Mouse (Mus musculus) C2C12 (cell line): Measurements from ENCODE around the gene Rnf144a. TPM values are rescaled to one million over a fixed set of nuclear protein-coding genes. Genes with fewer than 3 reads are reported as not detected.

ENCODE experiments used
- H3K27me3 ChIP-seq: one replicate; pipeline ENCODE4 v1.6.1; 2011; ENCODE audit not compliant: control insufficient read depth, insufficient read depth, insufficient read length
- H3K36me3 ChIP-seq: one replicate; pipeline ENCODE4 v1.6.1; 2011; ENCODE audit not compliant: control insufficient read depth, insufficient read depth
- H3K4me3 ChIP-seq: one replicate; pipeline ENCODE4 v1.5.1; 2011; ENCODE audit warnings: mild to moderate bottlenecking, control low read depth; ENCODE audit not compliant: poor library complexity, insufficient read depth, severe bottlenecking
- H3K79me2 ChIP-seq: one replicate; pipeline ENCODE4 v1.6.1; 2011; ENCODE audit not compliant: control insufficient read depth, insufficient read depth
- H3K79me3 ChIP-seq: one replicate; pipeline ENCODE4 v1.6.1; 2011; ENCODE audit warnings: low read depth, control low read depth
- H3ac ChIP-seq: one replicate; pipeline ENCODE3; 2011; ENCODE audit warnings: low read depth; ENCODE audit not compliant: control insufficient read depth, insufficient read length
- CEBPB ChIP-seq: IDR thresholded peaks from one replicate; pipeline ENCODE4 v1.6.1; 2011; ENCODE audit warnings: low read depth, mild to moderate bottlenecking, control low read depth, moderate library complexity
- CTCF ChIP-seq: IDR thresholded peaks from one replicate; pipeline ENCODE4 v1.5.1; 2011; ENCODE audit not compliant: control insufficient read depth, insufficient read depth, insufficient read length
- FOSL1 ChIP-seq: IDR thresholded peaks from one replicate; pipeline ENCODE4 v1.8.0; 2011; ENCODE audit warnings: mild to moderate bottlenecking, low read length; ENCODE audit not compliant: poor library complexity, insufficient read depth, severe bottlenecking
- MAX ChIP-seq: IDR thresholded peaks from one replicate; pipeline ENCODE4 v1.6.1; 2011; ENCODE audit warnings: mild to moderate bottlenecking, control low read depth
- MYOD1 ChIP-seq: IDR thresholded peaks from one replicate; pipeline ENCODE4 v1.6.1; 2011; ENCODE audit warnings: low read depth; ENCODE audit not compliant: control insufficient read depth, insufficient read length
- MYOG ChIP-seq: IDR thresholded peaks from one replicate; pipeline ENCODE4 v1.6.1; 2011; ENCODE audit not compliant: control insufficient read depth, insufficient read length; ENCODE audit errors: extremely low read depth
- USF1 ChIP-seq: IDR thresholded peaks from one replicate; pipeline ENCODE4 v1.6.1; 2011; ENCODE audit warnings: low read depth, mild to moderate bottlenecking, control low read depth, moderate library complexity
- polyA plus RNA-seq: library from polyadenylated mRNA; unstranded; fragments of >200 nt; fragmentation: generic; extraction: Trizol; gene quantifications from one replicate; pipeline ENCODE4 v1.2.1, GENCODE M21; 2012; ENCODE audit warnings: missing spikeins

Gene Rnf144a
- polyA plus RNA-seq, 1 experiment = not detected

- no peak overlapping the region for H3K4me3 ChIP-seq
- no peak overlapping the region for H3ac ChIP-seq
- no peaks in the 10 kb centered on the region for H3K79me2 ChIP-seq
- H3K36me3 ChIP-seq = no peaks in the 10 kb centered on the region
- H3K79me3 ChIP-seq = no peaks in the 10 kb centered on the region
- H3K27me3 ChIP-seq = no peaks in the 10 kb centered on the region
- TF ChIP-seq CEBPB (no peak), MYOD1 (no peak), CTCF (no peak), MYOG (no peak), FOSL1 (no peak), USF1 (no peak), MAX (no peak)
These were observed 125.9 kb downstream of the Rnf144a start for GRCm38 (mm10) chr12:26289200-26289599.

GRCm38 (mm10) chr12:26288347-26288746 lies 126.7 kb downstream of the Rnf144a start:
- no peaks in the 10 kb centered on the region for H3K27me3 ChIP-seq
- TF ChIP-seq USF1 (no peak), MAX (no peak)
- H3K36me3 ChIP-seq = no peaks in the 10 kb centered on the region
- H3K79me2 ChIP-seq = no peaks in the 10 kb centered on the region
- H3ac ChIP-seq = no peak overlapping the region
- no peak overlapping the region for H3K4me3 ChIP-seq
- H3K79me3 ChIP-seq = no peaks in the 10 kb centered on the region

- Histone ChIP-seq H3K79me2 (no peaks in the 10 kb centered on the region), H3ac (no peak overlapping the region), H3K36me3 (no peaks in the 10 kb centered on the region), H3K4me3 (no peak overlapping the region), H3K27me3 (no peaks in the 10 kb centered on the region), H3K79me3 (no peaks in the 10 kb centered on the region)
- TF ChIP-seq FOSL1 (no peak), CEBPB (no peak), MAX (no peak), MYOD1 (no peak), USF1 (no peak), CTCF (no peak), MYOG (no peak)
These were observed 129.1 kb downstream of the Rnf144a start for GRCm38 (mm10) chr12:26285939-26286338.

GRCm38 (mm10) chr12:26285460-26285859 lies 129.6 kb downstream of the Rnf144a start:
- no peaks in the 10 kb centered on the region for H3K79me2 ChIP-seq
- no peak for TF ChIP-seq MYOD1
- no peak for TF ChIP-seq USF1
- no peak for TF ChIP-seq CTCF
- TF ChIP-seq FOSL1 = no peak
- TF ChIP-seq MYOG = no peak
- TF ChIP-seq MAX = no peak
- TF ChIP-seq CEBPB = no peak
- H3K36me3 ChIP-seq = no peaks in the 10 kb centered on the region
- H3K4me3 ChIP-seq = no peak overlapping the region
- H3K79me3 ChIP-seq = no peaks in the 10 kb centered on the region
- no peaks in the 10 kb centered on the region for H3K27me3 ChIP-seq
- H3ac ChIP-seq = no peak overlapping the region

- Histone ChIP-seq H3K79me2 (no peaks in the 10 kb centered on the region), H3K79me3 (no peaks in the 10 kb centered on the region), H3K4me3 (no peak overlapping the region), H3K36me3 (no peaks in the 10 kb centered on the region), H3ac (no peak overlapping the region), H3K27me3 (no peaks in the 10 kb centered on the region)
- TF ChIP-seq CEBPB (no peak), MYOD1 (no peak), CTCF (no peak), FOSL1 (no peak)
These were observed 134.2 kb downstream of the Rnf144a start for GRCm38 (mm10) chr12:26280719-26281480.

- Histone ChIP-seq H3K4me3 (no peak overlapping the region), H3K79me2 (no peaks in the 10 kb centered on the region), H3K27me3 (no peaks in the 10 kb centered on the region), H3K79me3 (no peaks in the 10 kb centered on the region), H3ac (no peak overlapping the region), H3K36me3 (no peaks in the 10 kb centered on the region)
- no peak for TF ChIP-seq FOSL1
- TF ChIP-seq MYOD1 = no peak
- no peak for TF ChIP-seq CEBPB
- no peak for TF ChIP-seq USF1
- TF ChIP-seq MYOG = no peak
- no peak for TF ChIP-seq CTCF
- no peak for TF ChIP-seq MAX
These were observed 137.9 kb downstream of the Rnf144a start for GRCm38 (mm10) chr12:26277002-26277669.
